Mouse (Mus musculus) lung, embryonic 14.5 days (tissue): Measurements from ENCODE around the gene Nlrp10. TPM values are rescaled to one million over a fixed set of nuclear protein-coding genes. Genes with fewer than 3 reads are reported as not detected.

Source experiments
- ATAC-seq: fragments of 200-750 bp; cut with Nextera tagmentation; 2 replicates; pipeline ENCODE4 v1.8.0; 2017; ENCODE audit warnings: mild to moderate bottlenecking, moderate TSS enrichment, moderate library complexity; ENCODE audit not compliant: insufficient read depth
- DNase-seq: peaks from one replicate; pipeline ENCODE4 v3.0.0-alpha.2; 2015
- H3K27ac ChIP-seq: fragments of 300-500 bp; sonication (generic); 2 replicates; pipeline ENCODE4 v1.5.1; 2014; ENCODE audit warnings: low read depth, mild to moderate bottlenecking, moderate library complexity
- H3K27me3 ChIP-seq: fragments of 300-500 bp; sonication (generic); 2 replicates; pipeline ENCODE4 v1.6.1; 2014; ENCODE audit warnings: low read length, control low read depth; ENCODE audit not compliant: insufficient read depth
- H3K36me3 ChIP-seq: fragments of 300-500 bp; sonication (generic); 2 replicates; pipeline ENCODE4 v1.6.1; 2014; ENCODE audit warnings: control low read depth; ENCODE audit not compliant: insufficient read depth
- H3K4me1 ChIP-seq: fragments of 300-500 bp; sonication (generic); 2 replicates; pipeline ENCODE4 v1.6.1; 2014; ENCODE audit warnings: antibody characterized with exemption, control low read depth; ENCODE audit not compliant: insufficient read depth
- H3K4me2 ChIP-seq: fragments of 300-500 bp; sonication (generic); 2 replicates; pipeline ENCODE4 v1.6.1; 2014; ENCODE audit warnings: mild to moderate bottlenecking
- H3K4me3 ChIP-seq: fragments of 300-500 bp; sonication (generic); 2 replicates; pipeline ENCODE4 v1.5.1; 2014; ENCODE audit warnings: low read depth, low read length
- H3K9ac ChIP-seq: fragments of 300-500 bp; sonication (generic); 2 replicates; pipeline ENCODE4 v1.6.1; 2014
- H3K9me3 ChIP-seq: fragments of 300-500 bp; sonication (generic); 2 replicates; pipeline ENCODE4 v1.6.1; 2016; ENCODE audit warnings: low read depth, low read length, control low read depth
- CTCF ChIP-seq: IDR thresholded peaks from 2 replicates; pipeline ENCODE4 v1.5.1; 2016; ENCODE audit warnings: antibody characterized with exemption, low read depth
- WGBS: fragments of 180-500 bp; shearing (Covaris S2); extraction: QIAGEN DNeasy Blood & Tissue Kit; methylation state at CpG from one replicate; pipeline ENCODE4 v1.1.7; 2014; 5-methylcytosine and 5-hydroxymethylcytosine counted together
- polyA plus RNA-seq: library from polyadenylated mRNA; unstranded; fragments of >200 nt; fragmentation: Nextera tagmentation; extraction: Ambion mirVana; gene quantifications from 2 replicates; pipeline ENCODE4 v1.2.1, GENCODE M21; 2014

The Nlrp10 gene
- polyA plus RNA-seq, 1 experiment from 2014 or later, result 0.22 TPM

- H3K27ac ChIP-seq, result no peak overlapping the region
- no peak for ATAC-seq
- WGBS, result 73% methylated on average over 6 of the region's 6 CpGs
- H3K36me3 ChIP-seq, result no peaks in the 10 kb centered on the region
- H3K9me3 ChIP-seq, result no peaks in the 10 kb centered on the region
- H3K4me1 ChIP-seq, result no peaks in the 10 kb centered on the region
- H3K9ac ChIP-seq, result no peak overlapping the region
- no peak for DNase-seq
- TF ChIP-seq CTCF, result no peak
- H3K4me2 ChIP-seq, result no peak overlapping the region
- no peak overlapping the region for H3K4me3 ChIP-seq
- peaks cover 30% of the 10 kb centered on the region for H3K27me3 ChIP-seq
Observed at GRCm38 (mm10) chr7:108952801-108953200, 22.8 kb upstream of the Nlrp10 start.

GRCm38 (mm10) chr7:108950762-108951331 lies 20.9 kb upstream of the Nlrp10 start:
- Histone ChIP-seq H3K9me3 (no peaks in the 10 kb centered on the region), H3K4me2 (peak overlapping the region; percentile 82), H3K4me3 (peak overlapping the region; percentile 43), H3K27me3 (peaks cover 30% of the 10 kb centered on the region), H3K36me3 (peaks cover 4% of the 10 kb centered on the region; the same call in 1 of the 2 replicates), H3K4me1 (no peaks in the 10 kb centered on the region), H3K27ac (no peak overlapping the region), H3K9ac (0 out of 2 replicates have a peak overlapping the region, but pooled peaks have one; percentile 32)
- peak; percentile 8 for DNase-seq
- no peak for TF ChIP-seq CTCF
- peak; percentile 19; the same call in 1 of the 2 replicates for ATAC-seq
- WGBS, result under 1% methylated on average over 52 of the region's 52 CpGs

GRCm38 (mm10) chr7:108950312-108950761 lies 20.4 kb upstream of the Nlrp10 start, which contains the start of gene Tub:
TSS of gene Tub (plus strand) at chr7:108950338.
- under 1% methylated on average over 40 of the region's 44 CpGs for WGBS
- peak within 1 kb of the TSS; percentile 43 for H3K4me3 ChIP-seq
- peak within 1 kb of the TSS; percentile 82 for H3K4me2 ChIP-seq
- peak; percentile 67 for ATAC-seq
- peak; percentile 79 for DNase-seq
- no peak within 1 kb of the TSS for H3K27ac ChIP-seq
- H3K9me3 ChIP-seq, result no peaks in the 10 kb centered on the region
- no peak for TF ChIP-seq CTCF
- peaks cover 8% of the 10 kb centered on the region for H3K36me3 ChIP-seq
- peaks cover 30% of the 10 kb centered on the region for H3K27me3 ChIP-seq
- no peaks in the 10 kb centered on the region for H3K4me1 ChIP-seq
- 0 out of 2 replicates have a peak within 1 kb of the TSS, but pooled peaks have one; percentile 32 for H3K9ac ChIP-seq

GRCm38 (mm10) chr7:108949301-108949700 lies 19.3 kb upstream of the Nlrp10 start:
- no peak overlapping the region for H3K27ac ChIP-seq
- 31% methylated on average over 2 of the region's 2 CpGs for WGBS
- peaks cover 30% of the 10 kb centered on the region for H3K27me3 ChIP-seq
- no peak overlapping the region for H3K9ac ChIP-seq
- no peaks in the 10 kb centered on the region for H3K4me1 ChIP-seq
- DNase-seq, result no peak
- no peak for ATAC-seq
- H3K9me3 ChIP-seq, result no peaks in the 10 kb centered on the region
- no peak overlapping the region for H3K4me3 ChIP-seq
- TF ChIP-seq CTCF, result no peak
- H3K36me3 ChIP-seq, result peaks cover 18% of the 10 kb centered on the region
- H3K4me2 ChIP-seq, result no peak overlapping the region

- ATAC-seq (no peak), DNase-seq (no peak)
- Histone ChIP-seq H3K4me1 (no peaks in the 10 kb centered on the region), H3K4me3 (no peak overlapping the region), H3K27me3 (peaks cover 30% of the 10 kb centered on the region), H3K9ac (no peak overlapping the region), H3K36me3 (peaks cover 25% of the 10 kb centered on the region), H3K9me3 (no peaks in the 10 kb centered on the region), H3K27ac (no peak overlapping the region), H3K4me2 (no peak overlapping the region)
- TF ChIP-seq CTCF, result no peak
Observed at GRCm38 (mm10) chr7:108948611-108949010, 18.6 kb upstream of the Nlrp10 start.

DNA sequence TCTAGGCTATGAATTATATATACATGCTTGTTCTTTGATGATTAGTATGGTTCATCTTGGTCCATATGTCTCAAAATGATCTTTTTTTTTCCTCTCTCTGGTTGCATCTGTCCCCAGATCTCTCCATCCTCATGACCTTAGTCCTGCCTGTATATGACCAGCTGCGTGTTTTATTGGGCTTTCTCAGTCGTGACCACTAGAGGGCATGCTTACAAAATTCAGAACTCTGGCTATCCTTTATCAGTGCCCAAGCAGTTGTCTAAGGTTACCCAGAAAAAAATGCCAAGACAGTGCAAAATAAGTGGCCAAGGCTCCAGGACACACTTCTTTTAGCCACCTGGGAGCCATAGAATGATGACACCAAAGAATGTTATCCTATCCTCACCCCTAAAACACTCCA lies 14.0 kb upstream of the Nlrp10 start:
- H3K36me3 ChIP-seq, result peaks cover 69% of the 10 kb centered on the region
- 3% methylated on average over 2 of the region's 2 CpGs for WGBS
- peak; percentile 18 for ATAC-seq

GRCm38 (mm10) chr7:108941466-108941865 lies 11.5 kb upstream of the Nlrp10 start:
- TF ChIP-seq CTCF, result no peak
- no peak overlapping the region for H3K4me2 ChIP-seq

More for the DNA sequence above, 14.0 kb upstream of the Nlrp10 start:
- no peak overlapping the region for H3K9ac ChIP-seq
- peak; percentile 76 for TF ChIP-seq CTCF
- no peak overlapping the region for H3K27ac ChIP-seq
- H3K4me2 ChIP-seq, result no peak overlapping the region
- DNase-seq, result peak; percentile 80
- no peaks in the 10 kb centered on the region for H3K4me1 ChIP-seq
- no peaks in the 10 kb centered on the region for H3K9me3 ChIP-seq
- H3K4me3 ChIP-seq, result no peak overlapping the region
- no peaks in the 10 kb centered on the region for H3K27me3 ChIP-seq

More at GRCm38 (mm10) chr7:108941466-108941865, 11.5 kb upstream of the Nlrp10 start:
- WGBS, result 84% methylated on average over 9 of the region's 9 CpGs
- H3K4me1 ChIP-seq, result no peaks in the 10 kb centered on the region
- no peak overlapping the region for H3K4me3 ChIP-seq
- DNase-seq (no peak), ATAC-seq (no peak)
- H3K27me3 ChIP-seq, result no peaks in the 10 kb centered on the region
- H3K36me3 ChIP-seq, result peaks cover 91% of the 10 kb centered on the region
- no peak overlapping the region for H3K9ac ChIP-seq
- no peak overlapping the region for H3K27ac ChIP-seq
- H3K9me3 ChIP-seq, result no peaks in the 10 kb centered on the region
